Mouse (Mus musculus): ENCODE measurements around the gene Vmn2r110. TPM values are rescaled to one million over a fixed set of nuclear protein-coding genes. Genes with fewer than 3 reads are reported as not detected.

Gene Vmn2r110
- polyA plus RNA-seq (2021): not detected

DNA sequence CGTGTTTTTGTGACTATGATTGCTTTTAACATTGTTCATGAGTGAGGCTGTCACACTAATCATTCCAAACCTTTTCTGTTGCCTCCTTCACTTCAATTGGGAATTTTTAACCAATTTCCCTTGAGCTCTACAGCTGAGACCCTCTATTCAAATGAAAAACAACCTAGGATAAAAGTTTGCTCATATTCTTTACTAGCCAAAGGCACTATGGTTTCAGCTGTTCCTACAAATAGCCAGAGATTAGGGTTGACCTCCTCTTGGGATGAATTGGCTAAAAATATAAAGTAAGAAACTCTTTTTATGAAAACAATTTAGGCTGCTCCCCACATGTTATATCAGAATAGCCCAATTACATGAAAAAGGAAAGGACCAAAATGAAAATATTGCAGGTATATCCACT is at the start of gene Vmn2r110:
Gene Vmn2r110, minus strand, starts transcription at position 101 of the 400 bp plus-strand sequence.
- TF ChIP-seq CTCF (IDR thresholded peaks at IDR 0.05): no peak
- ATAC-seq (no peak), DNase-seq (ENCODE audit: low read depth, low spot score) (no peak)
- H3K27me3 ChIP-seq: no peaks in the 10 kb centered on the region
- CTCF ChIA-PET: no interaction called here
- in situ Hi-C loops (cut with MboI; ENCODE audit: low pct_unique_long_range_greater_than_20kb): no loop called here
- POLR2A ChIA-PET: no interaction called here

DNA sequence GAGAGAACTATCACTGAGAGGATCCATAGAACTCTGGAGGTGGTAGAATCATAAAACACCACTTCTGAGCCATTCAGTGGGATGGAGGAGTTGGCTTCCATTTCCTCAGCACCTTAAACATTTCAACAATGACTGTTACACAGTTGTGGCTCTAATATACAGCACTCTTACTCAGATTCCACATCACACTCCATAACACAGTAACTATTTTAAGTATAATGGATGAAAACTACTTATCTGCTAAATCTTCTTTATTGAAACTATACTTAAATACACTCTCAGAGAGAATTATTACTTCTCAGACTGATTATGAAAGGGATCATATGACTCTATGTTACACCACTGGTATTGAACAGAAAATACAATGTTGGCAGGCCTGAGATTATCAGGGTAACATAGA is 28.6 kb upstream of the Vmn2r110 start, which contains the start of gene Fpr-rs3:
Gene Fpr-rs3, minus strand, starts transcription at position 101 of the 400 bp plus-strand sequence.
- no peak for TF ChIP-seq CTCF (IDR thresholded peaks at IDR 0.05)
- in situ Hi-C loops (cut with MboI; ENCODE audit: low pct_unique_long_range_greater_than_20kb): no loop called here
- no peaks in the 10 kb centered on the region for H3K27me3 ChIP-seq
- POLR2A ChIA-PET: no interaction called here
- ATAC-seq (no peak), DNase-seq (ENCODE audit: low read depth, low spot score) (no peak)
- CTCF ChIA-PET: no interaction called here

DNA sequence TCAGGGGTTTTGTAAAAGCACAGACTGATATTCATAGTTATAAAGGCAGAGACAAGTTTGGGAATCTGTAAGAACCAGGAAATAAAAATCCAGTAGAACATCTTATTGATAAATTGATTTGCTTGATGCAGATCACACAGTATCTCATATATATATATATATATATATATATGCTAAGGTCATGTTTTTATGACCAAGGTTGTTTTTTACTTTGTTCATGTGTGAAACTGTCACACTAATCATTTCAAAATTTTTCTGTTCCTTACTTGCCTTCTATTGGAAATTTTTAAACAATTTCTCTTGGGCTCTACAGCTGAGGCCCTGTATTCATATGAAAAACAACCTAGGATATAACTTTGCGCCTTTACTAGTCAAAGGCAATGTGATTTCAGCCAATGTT is 31.6 kb downstream of the Vmn2r110 start, which contains the start of gene Vmn2r109:
Gene Vmn2r109, minus strand, starts transcription at position 101 of the 400 bp plus-strand sequence.
- POLR2A ChIA-PET: no interaction called here
- DNase-seq (ENCODE audit: low read depth, low spot score) (no peak), ATAC-seq (no peak)
- CTCF ChIA-PET: no interaction called here
- in situ Hi-C loops (cut with MboI; ENCODE audit: low pct_unique_long_range_greater_than_20kb): no loop called here
- no peaks in the 10 kb centered on the region for H3K27me3 ChIP-seq
- no peak for TF ChIP-seq CTCF (IDR thresholded peaks at IDR 0.05)

Other genes with a start within 250 kb of the Vmn2r110 start
- gene Vmn1r224, start 182.3 kb downstream of the Vmn2r110 start, polyA plus RNA-seq (2021): not detected
- gene Vmn2r108, start 115.1 kb downstream of the Vmn2r110 start, polyA plus RNA-seq (2021): not detected
- not detected for gene Vmn1r225, start 98.3 kb downstream of the Vmn2r110 start, polyA plus RNA-seq (2021)
- gene Vmn2r109, start 31.7 kb downstream of the Vmn2r110 start, polyA plus RNA-seq (2021): not detected
- gene Fpr-rs3, start 28.5 kb upstream of the Vmn2r110 start, polyA plus RNA-seq (2021): not detected
- not detected for gene Vmn1r226, start 86.4 kb upstream of the Vmn2r110 start, polyA plus RNA-seq (2021)
- not detected for gene Vmn1r227, start 133.4 kb upstream of the Vmn2r110 start, polyA plus RNA-seq (2021)
- not detected for gene Vmn1r228, start 189.7 kb upstream of the Vmn2r110 start, polyA plus RNA-seq (2021)
- not detected for gene Vmn1r229, start 215.1 kb upstream of the Vmn2r110 start, polyA plus RNA-seq (2021)
- gene Vmn1r230, start 244.0 kb upstream of the Vmn2r110 start, polyA plus RNA-seq (2021): not detected

Measured in Patski (cell line).